Mouse (Mus musculus) ES-Bruce4 (cell line): ENCODE measurements around the gene Snrnp35.

Experiments
- CTCF ChIP-seq: IDR thresholded peaks from one replicate; pipeline ENCODE4 v1.8.1; 2011; ENCODE audit warnings: low read depth, low read length
- EP300 ChIP-seq: IDR thresholded peaks from 2 replicates; pipeline ENCODE4 v1.6.1; 2011; ENCODE audit warnings: low read depth, low read length; ENCODE audit not compliant: insufficient read depth
- POLR2A ChIP-seq: IDR thresholded peaks from one replicate; pipeline ENCODE4 v1.8.1; 2011; ENCODE audit warnings: low read length; ENCODE audit not compliant: insufficient read depth

DNA sequence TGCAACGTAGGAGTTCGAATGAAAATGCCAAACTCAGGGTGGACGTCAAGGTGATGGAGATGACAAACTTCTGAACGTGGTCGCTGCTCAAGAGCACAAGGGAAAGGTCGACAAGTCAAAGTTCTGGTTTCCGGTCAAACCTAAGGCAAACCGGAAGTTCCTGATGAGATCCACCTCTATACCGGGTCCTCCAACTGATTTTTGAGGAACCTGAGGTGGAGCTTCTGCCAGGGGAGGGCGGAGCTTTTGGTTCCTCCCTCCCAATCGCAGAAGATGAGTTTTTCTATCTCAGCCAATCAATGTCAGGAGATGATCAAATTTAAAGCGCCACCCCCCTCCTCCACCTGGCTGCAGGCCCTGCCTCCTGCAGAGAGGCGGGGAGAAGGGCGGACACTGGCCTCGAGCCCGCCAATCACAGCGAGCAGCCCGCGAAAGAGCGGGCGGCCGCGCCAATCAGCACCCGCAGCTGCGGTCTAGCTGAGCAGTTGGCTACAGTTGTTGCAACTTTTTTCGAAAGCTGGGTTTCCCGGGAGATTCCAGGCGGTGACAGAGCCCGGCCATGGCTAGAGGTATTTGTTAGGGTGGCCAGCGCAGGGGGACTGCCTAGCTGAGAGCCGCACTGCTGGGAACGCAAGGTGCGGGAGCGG lies 43.4 kb upstream of the Snrnp35 start, which contains the start of gene Kmt5a:
- TF ChIP-seq POLR2A (peak; percentile 74), CTCF (no peak), EP300 (no peak)
